Mouse (Mus musculus): Measurements from ENCODE around the gene Mpz. TPM values are rescaled to one million over a fixed set of nuclear protein-coding genes. Genes with fewer than 3 reads are reported as not detected.

Mpz gene
- polyA plus RNA-seq, 1 experiment, result 0.28 TPM

DNA sequence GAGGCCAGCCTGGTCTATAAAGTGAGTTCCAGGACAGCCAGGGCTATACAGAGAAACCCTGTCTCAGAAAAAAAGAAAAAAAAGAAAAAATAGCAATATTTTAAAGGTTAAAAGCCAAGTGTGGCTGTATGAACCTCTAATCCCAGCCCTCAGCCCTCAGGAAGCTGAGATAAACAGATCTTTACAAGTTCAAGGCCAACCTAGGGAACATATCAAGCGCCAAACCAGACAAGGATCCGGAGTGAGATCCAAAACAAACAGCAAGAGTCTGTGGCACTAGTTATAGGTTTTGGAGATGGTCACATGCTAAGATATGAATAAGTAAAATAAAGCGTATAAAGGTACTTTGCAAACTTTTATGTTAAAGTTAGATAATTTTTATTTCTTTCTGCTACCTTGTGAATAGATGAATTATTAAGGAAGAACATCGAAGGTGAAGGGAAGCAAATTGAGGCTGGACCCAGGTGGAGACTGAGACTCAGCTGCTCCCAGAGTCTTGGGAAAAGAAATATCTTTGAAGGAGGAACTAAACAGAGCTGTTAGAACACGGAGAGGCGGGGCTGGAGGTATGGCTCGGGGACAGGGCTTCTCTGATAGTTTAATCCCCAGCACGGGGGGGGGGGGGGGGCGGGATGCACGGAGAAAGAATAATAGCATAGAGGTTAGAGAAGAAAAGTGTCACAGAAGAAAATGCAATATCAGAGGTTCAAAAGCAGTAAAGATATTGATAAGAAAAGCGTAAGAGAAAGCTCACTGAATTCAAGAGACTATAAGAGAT, 53.1 kb downstream of the Mpz start:
- Histone ChIP-seq H3K4me3 (ENCODE audit: low read depth, low read length) (no peak overlapping the region), H3K36me3 (ENCODE audit: control insufficient read depth, insufficient read depth, low read length) (no peaks in the 10 kb centered on the region), H3K27ac (ENCODE audit: insufficient read depth, low read depth, low read length) (0 out of 2 replicates have a peak overlapping the region, but pooled peaks have one; percentile 17), H3K27me3 (ENCODE audit: control insufficient read depth, insufficient read depth, low read length) (no peaks in the 10 kb centered on the region), H3K4me1 (ENCODE audit: control insufficient read depth, insufficient read depth, insufficient read length, low read length) (peaks cover 8% of the 10 kb centered on the region; the same call in 1 of the 2 replicates)
- WGBS, result 28% methylated on average over 11 of the region's 11 CpGs
- TF ChIP-seq POLR2A (IDR thresholded peaks at IDR 0.05; ENCODE audit: low read depth, low read length) (no peak), CTCF (IDR thresholded peaks at IDR 0.05; ENCODE audit: extremely low read depth, insufficient read length, insufficient replicate concordance, low read depth, low read length) (no peak)

DNA sequence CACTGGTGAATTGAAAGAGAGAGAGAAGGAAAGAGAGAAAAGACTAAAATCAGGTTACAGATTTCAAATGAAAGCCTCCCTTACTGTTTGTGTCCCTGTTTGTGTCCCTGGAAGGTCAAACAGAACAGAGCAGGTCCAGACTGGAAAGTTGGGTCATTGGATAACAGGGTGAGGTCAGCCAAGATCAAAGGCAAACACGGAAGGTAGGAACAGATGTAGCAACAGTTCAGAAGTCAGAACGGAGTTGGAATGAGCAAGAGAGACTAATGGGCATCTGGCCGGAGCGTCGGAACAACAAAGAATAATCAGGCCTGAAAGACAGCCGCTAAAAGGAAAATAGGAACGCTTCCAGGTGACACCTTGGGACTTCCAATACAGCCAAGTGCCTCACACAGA, 53.7 kb downstream of the Mpz start:
- 25% methylated on average over 7 of the region's 7 CpGs for WGBS
- Histone ChIP-seq H3K36me3 (ENCODE audit: control insufficient read depth, insufficient read depth, low read length) (no peaks in the 10 kb centered on the region), H3K4me3 (ENCODE audit: low read depth, low read length) (no peak overlapping the region), H3K4me1 (ENCODE audit: control insufficient read depth, insufficient read depth, insufficient read length, low read length) (peaks cover 5% of the 10 kb centered on the region; the same call in 1 of the 2 replicates), H3K27me3 (ENCODE audit: control insufficient read depth, insufficient read depth, low read length) (no peaks in the 10 kb centered on the region), H3K27ac (ENCODE audit: insufficient read depth, low read depth, low read length) (0 out of 2 replicates have a peak overlapping the region, but pooled peaks have one; percentile 17)
- TF ChIP-seq CTCF (IDR thresholded peaks at IDR 0.05; ENCODE audit: extremely low read depth, insufficient read length, insufficient replicate concordance, low read depth, low read length) (no peak), POLR2A (IDR thresholded peaks at IDR 0.05; ENCODE audit: low read depth, low read length) (no peak)

DNA sequence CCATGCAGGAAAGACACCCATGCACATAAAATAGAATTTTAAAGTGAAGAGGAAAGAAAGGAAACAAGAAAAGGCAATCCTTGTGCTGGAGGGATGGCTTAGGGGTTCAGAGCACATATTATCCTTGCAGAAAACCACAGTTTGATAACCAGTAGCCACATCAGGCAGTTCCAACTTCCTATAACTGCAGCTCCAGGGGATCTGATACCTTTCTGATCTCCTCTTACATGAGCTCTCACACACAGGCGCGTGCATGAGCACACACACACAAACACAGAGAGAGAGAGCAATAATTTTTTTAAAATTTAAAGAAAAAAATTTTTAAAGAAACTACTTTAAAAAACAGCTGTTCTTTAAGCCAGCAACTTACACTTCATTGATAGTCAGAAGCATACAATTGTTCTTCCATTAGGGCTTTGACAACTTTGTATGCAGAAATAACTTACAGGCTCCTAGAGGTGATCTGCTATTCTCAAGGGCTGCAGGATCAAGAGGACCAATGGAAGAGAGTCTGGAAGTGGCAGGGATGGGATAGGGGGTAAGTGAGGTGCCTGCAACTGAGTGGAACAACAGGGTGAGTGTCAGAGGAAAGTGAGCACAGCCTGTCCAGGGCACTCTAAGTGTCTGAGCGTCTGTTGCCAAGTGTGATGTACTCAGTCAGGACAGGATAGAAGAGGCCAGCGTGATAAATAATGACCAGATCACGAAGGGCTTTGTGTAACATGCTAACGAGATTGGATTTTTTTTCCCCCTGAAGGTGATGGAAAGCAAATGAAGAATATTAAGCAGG, 55.4 kb downstream of the Mpz start:
- Histone ChIP-seq H3K4me3 (ENCODE audit: low read depth, low read length) (no peak overlapping the region), H3K27ac (ENCODE audit: insufficient read depth, low read depth, low read length) (no peak overlapping the region), H3K4me1 (ENCODE audit: control insufficient read depth, insufficient read depth, insufficient read length, low read length) (peaks cover 2% of the 10 kb centered on the region; the same call in 1 of the 2 replicates), H3K27me3 (ENCODE audit: control insufficient read depth, insufficient read depth, low read length) (no peaks in the 10 kb centered on the region), H3K36me3 (ENCODE audit: control insufficient read depth, insufficient read depth, low read length) (no peaks in the 10 kb centered on the region)
- no peak for TF ChIP-seq POLR2A (IDR thresholded peaks at IDR 0.05; ENCODE audit: low read depth, low read length)
- no peak for TF ChIP-seq CTCF (IDR thresholded peaks at IDR 0.05; ENCODE audit: extremely low read depth, insufficient read length, insufficient replicate concordance, low read depth, low read length)
- 84% methylated on average over 6 of the region's 6 CpGs for WGBS

DNA sequence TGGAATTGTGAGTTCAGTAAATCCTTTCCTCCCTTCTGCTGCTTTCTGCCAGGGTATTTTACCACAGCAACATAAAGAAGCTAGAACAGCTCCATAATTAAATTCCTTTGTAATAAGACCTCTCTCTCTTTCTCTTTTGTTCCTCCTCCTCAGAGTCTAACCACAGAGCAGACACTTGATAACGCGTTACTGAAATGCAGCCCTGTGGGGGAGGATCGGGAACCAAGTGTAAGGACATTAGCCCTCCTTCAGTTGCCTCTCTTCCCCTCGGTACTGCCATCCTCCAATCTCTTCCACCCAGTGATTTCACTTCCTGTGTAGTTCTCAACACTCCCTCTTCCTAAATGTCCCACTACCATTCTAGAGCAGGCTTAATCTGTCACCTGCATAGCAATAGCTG, 58.9 kb downstream of the Mpz start:
- Histone ChIP-seq H3K4me3 (ENCODE audit: low read depth, low read length) (no peak overlapping the region), H3K36me3 (ENCODE audit: control insufficient read depth, insufficient read depth, low read length) (no peaks in the 10 kb centered on the region), H3K4me1 (ENCODE audit: control insufficient read depth, insufficient read depth, insufficient read length, low read length) (peaks cover 6% of the 10 kb centered on the region; the same call in 1 of the 2 replicates), H3K27ac (ENCODE audit: insufficient read depth, low read depth, low read length) (no peak overlapping the region), H3K27me3 (ENCODE audit: control insufficient read depth, insufficient read depth, low read length) (no peaks in the 10 kb centered on the region)
- WGBS, result 53% methylated on average over 4 of the region's 4 CpGs
- TF ChIP-seq POLR2A (IDR thresholded peaks at IDR 0.05; ENCODE audit: low read depth, low read length), result no peak
- TF ChIP-seq CTCF (IDR thresholded peaks at IDR 0.05; ENCODE audit: extremely low read depth, insufficient read length, insufficient replicate concordance, low read depth, low read length), result no peak

Other genes starting within 250 kb of the Mpz start
- 0.61 and 0.89 TPM in 2 replicates for gene Fcrlb, start 237.8 kb upstream of the Mpz start, polyA plus RNA-seq (2012; rRNA removed)
- 1.8 and 4.2 TPM in 2 replicates for gene Fcrla, start 223.1 kb upstream of the Mpz start, polyA plus RNA-seq (2012; rRNA removed)
- 3.6 and 4.3 TPM in 2 replicates for gene Fcgr2b, start 174.2 kb upstream of the Mpz start, polyA plus RNA-seq (2012; rRNA removed)
- 2.5 and 2.8 TPM in 2 replicates for gene Fcgr4, start 131.8 kb upstream of the Mpz start, polyA plus RNA-seq (2012; rRNA removed)
- gene Fcgr3, start 85.8 kb upstream of the Mpz start, polyA plus RNA-seq (2012; rRNA removed), result 4.9 and 6.7 TPM in 2 replicates
- gene Cfap126, start 36.8 kb upstream of the Mpz start, polyA plus RNA-seq (2012; rRNA removed), result 0.96 and 1.2 TPM in 2 replicates
- 120 and 226 TPM in 2 replicates for gene Sdhc, start 108 bp upstream of the Mpz start, polyA plus RNA-seq (2012; rRNA removed)
- 10.9 and 13.9 TPM in 2 replicates for gene Pcp4l1, start 45.6 kb downstream of the Mpz start, polyA plus RNA-seq (2012; rRNA removed)
- gene Nr1i3, start 63.3 kb downstream of the Mpz start, polyA plus RNA-seq (2012; rRNA removed), result 18.5 and 28.9 TPM in 2 replicates
- gene Tomm40l, start 71.8 kb downstream of the Mpz start, polyA plus RNA-seq (2012; rRNA removed), result 17.0 and 21.2 TPM in 2 replicates
- 0.94 TPM in 1 of 2 replicates, not detected in the other for gene Apoa2, start 74.3 kb downstream of the Mpz start, polyA plus RNA-seq (2012; rRNA removed)
- gene Fcer1g, start 83.7 kb downstream of the Mpz start, polyA plus RNA-seq (2012; rRNA removed), result 36.9 and 46.7 TPM in 2 replicates
- 1.5 and 2.6 TPM in 2 replicates for gene Adamts4, start 99.7 kb downstream of the Mpz start, polyA plus RNA-seq (2012; rRNA removed)
- 79.8 and 116 TPM in 2 replicates for gene Ndufs2, start 100.7 kb downstream of the Mpz start, polyA plus RNA-seq (2012; rRNA removed)
- gene B4galt3, start 119.6 kb downstream of the Mpz start, polyA plus RNA-seq (2012; rRNA removed), result 38.5 and 78.5 TPM in 2 replicates
- gene Ppox, start 130.5 kb downstream of the Mpz start, polyA plus RNA-seq (2012; rRNA removed), result 15.4 and 23.4 TPM in 2 replicates
- gene Usp21, start 137.3 kb downstream of the Mpz start, polyA plus RNA-seq (2012; rRNA removed), result 18.3 and 30.2 TPM in 2 replicates
- gene Ufc1, start 144.3 kb downstream of the Mpz start, polyA plus RNA-seq (2012; rRNA removed), result 6.3 and 10.8 TPM in 2 replicates
- 24.5 and 40.7 TPM in 2 replicates for gene Dedd, start 178.4 kb downstream of the Mpz start, polyA plus RNA-seq (2012; rRNA removed)
- 36.8 and 50.7 TPM in 2 replicates for gene Nit1, start 194.9 kb downstream of the Mpz start, polyA plus RNA-seq (2012; rRNA removed)
- gene Pfdn2, start 195.0 kb downstream of the Mpz start, polyA plus RNA-seq (2012; rRNA removed), result 5.0 and 7.5 TPM in 2 replicates
- gene Klhdc9, start 210.1 kb downstream of the Mpz start, polyA plus RNA-seq (2012; rRNA removed), result 0.13 and 0.16 TPM in 2 replicates
- 0.33 and 1.1 TPM in 2 replicates for gene Nectin4, start 219.4 kb downstream of the Mpz start, polyA plus RNA-seq (2012; rRNA removed)
- gene Arhgap30, start 238.2 kb downstream of the Mpz start, polyA plus RNA-seq (2012; rRNA removed), result 3.8 and 6.1 TPM in 2 replicates